Mouse (Mus musculus) ES-Bruce4 (cell line): ENCODE data around the gene Rab12.

ENCODE experiments used
- CTCF ChIP-seq: IDR thresholded peaks from one replicate; pipeline ENCODE4 v1.8.1; 2011; ENCODE audit warnings: low read depth, low read length
- EP300 ChIP-seq: IDR thresholded peaks from 2 replicates; pipeline ENCODE4 v1.6.1; 2011; ENCODE audit warnings: low read depth, low read length; ENCODE audit not compliant: insufficient read depth
- POLR2A ChIP-seq: IDR thresholded peaks from one replicate; pipeline ENCODE4 v1.8.1; 2011; ENCODE audit warnings: low read length; ENCODE audit not compliant: insufficient read depth

- TF ChIP-seq CTCF, result no peak
- peak; percentile 100 for TF ChIP-seq EP300
- no peak for TF ChIP-seq POLR2A
These were observed 39.6 kb downstream of the Rab12 start for GRCm38 (mm10) chr17:66479813-66480490.
